Mouse (Mus musculus): ENCODE data around the gene Mtfp1. TPM values are rescaled to one million over a fixed set of nuclear protein-coding genes. Genes with fewer than 3 reads are reported as not detected.
"Not testable (repeated sequence)": the region's sequence is repeated elsewhere in the genome, so short reads cannot be mapped to it uniquely, and the experiment has no call there.

The Mtfp1 gene
- polyA plus RNA-seq (2012; ENCODE audit: insufficient read depth, low replicate concordance): 5.1 and 10.8 TPM in 2 replicates

- peaks cover 19% of the 10 kb centered on the region for H3K9me3 ChIP-seq
- H3K4me3 ChIP-seq (replicated peaks): peak within 1 kb of the TSS; percentile 94
- TF ChIP-seq GATA1 (IDR thresholded peaks at IDR 0.05; ENCODE audit: borderline replicate concordance, low read length) (no peak), FLI1 (IDR thresholded peaks at IDR 0.05; ENCODE audit: low read length) (no peak)
- peaks cover 57% of the 10 kb centered on the region for H3K4me1 ChIP-seq
- peaks cover 59% of the 10 kb centered on the region for H3K36me3 ChIP-seq (replicated peaks; ENCODE audit: low read length)
- no peaks in the 10 kb centered on the region for H3K27me3 ChIP-seq (replicated peaks)
These were observed at the start of gene Mtfp1 for GRCm38 (mm10) chr11:4095171-4096053. Gene Mtfp1 (minus strand): TSS chr11:4095445.

GRCm38 (mm10) chr11:4143281-4144062, 48.2 kb upstream of the Mtfp1 start:
- H3K27me3 ChIP-seq (replicated peaks): peaks cover 18% of the 10 kb centered on the region
- H3K4me3 ChIP-seq (replicated peaks): peak overlapping the region; percentile 11
- no peak for TF ChIP-seq FLI1 (IDR thresholded peaks at IDR 0.05; ENCODE audit: low read length)
- no peak for TF ChIP-seq GATA1 (IDR thresholded peaks at IDR 0.05; ENCODE audit: borderline replicate concordance, low read length)
- H3K9me3 ChIP-seq: no peaks in the 10 kb centered on the region
- peaks cover 63% of the 10 kb centered on the region for H3K36me3 ChIP-seq (replicated peaks; ENCODE audit: low read length)
- H3K4me1 ChIP-seq: peaks cover 33% of the 10 kb centered on the region

- peaks cover 9% of the 10 kb centered on the region for H3K27me3 ChIP-seq (replicated peaks)
- H3K4me1 ChIP-seq: peaks cover 36% of the 10 kb centered on the region
- TF ChIP-seq FLI1 (IDR thresholded peaks at IDR 0.05; ENCODE audit: low read length): no peak
- TF ChIP-seq GATA1 (IDR thresholded peaks at IDR 0.05; ENCODE audit: borderline replicate concordance, low read length): no peak
- no peak overlapping the region for H3K4me3 ChIP-seq (replicated peaks)
- H3K36me3 ChIP-seq (replicated peaks; ENCODE audit: low read length): peaks cover 74% of the 10 kb centered on the region
- no peaks in the 10 kb centered on the region for H3K9me3 ChIP-seq
These were observed 47.1 kb upstream of the Mtfp1 start for GRCm38 (mm10) chr11:4142352-4142751.

GRCm38 (mm10) chr11:4141505-4141904, 46.3 kb upstream of the Mtfp1 start:
- H3K4me3 ChIP-seq (replicated peaks): no peak overlapping the region
- H3K9me3 ChIP-seq: no peaks in the 10 kb centered on the region
- H3K27me3 ChIP-seq (replicated peaks): peaks cover 2% of the 10 kb centered on the region
- H3K4me1 ChIP-seq: peaks cover 44% of the 10 kb centered on the region
- H3K36me3 ChIP-seq (replicated peaks; ENCODE audit: low read length): peaks cover 82% of the 10 kb centered on the region
- TF ChIP-seq FLI1 (IDR thresholded peaks at IDR 0.05; ENCODE audit: low read length): no peak

GRCm38 (mm10) chr11:4138964-4139363, 43.7 kb upstream of the Mtfp1 start:
- Histone ChIP-seq H3K27me3 (replicated peaks) (no peaks in the 10 kb centered on the region), H3K36me3 (replicated peaks; ENCODE audit: low read length) (peaks cover 77% of the 10 kb centered on the region), H3K9me3 (no peaks in the 10 kb centered on the region), H3K4me3 (replicated peaks) (no peak overlapping the region), H3K4me1 (peaks cover 54% of the 10 kb centered on the region)
- TF ChIP-seq FLI1 (IDR thresholded peaks at IDR 0.05; ENCODE audit: low read length): no peak
- TF ChIP-seq GATA1 (IDR thresholded peaks at IDR 0.05; ENCODE audit: borderline replicate concordance, low read length): no peak

GRCm38 (mm10) chr11:4134986-4135935, 40.0 kb upstream of the Mtfp1 start, which contains the start of gene Rnf215:
Gene Rnf215 (plus strand): TSS chr11:4135202.
- peak within 1 kb of the TSS; percentile 99 for H3K4me3 ChIP-seq (replicated peaks)
- H3K27me3 ChIP-seq (replicated peaks): peaks cover 9% of the 10 kb centered on the region
- H3K9me3 ChIP-seq: peaks cover 9% of the 10 kb centered on the region
- no peak for TF ChIP-seq GATA1 (IDR thresholded peaks at IDR 0.05; ENCODE audit: borderline replicate concordance, low read length)
- TF ChIP-seq FLI1 (IDR thresholded peaks at IDR 0.05; ENCODE audit: low read length): no peak
- peaks cover 40% of the 10 kb centered on the region for H3K36me3 ChIP-seq (replicated peaks; ENCODE audit: low read length)
- peaks cover 38% of the 10 kb centered on the region for H3K4me1 ChIP-seq

GRCm38 (mm10) chr11:4134400-4134799, 39.2 kb upstream of the Mtfp1 start:
- TF ChIP-seq GATA1 (IDR thresholded peaks at IDR 0.05; ENCODE audit: borderline replicate concordance, low read length) (no peak), FLI1 (IDR thresholded peaks at IDR 0.05; ENCODE audit: low read length) (no peak)
- Histone ChIP-seq H3K9me3 (peaks cover 9% of the 10 kb centered on the region), H3K4me1 (peaks cover 38% of the 10 kb centered on the region), H3K4me3 (replicated peaks) (peak overlapping the region; percentile 99), H3K36me3 (replicated peaks; ENCODE audit: low read length) (peaks cover 31% of the 10 kb centered on the region), H3K27me3 (replicated peaks) (peaks cover 10% of the 10 kb centered on the region)

- TF ChIP-seq FLI1 (IDR thresholded peaks at IDR 0.05; ENCODE audit: low read length) (no peak), GATA1 (IDR thresholded peaks at IDR 0.05; ENCODE audit: borderline replicate concordance, low read length) (no peak)
- H3K4me3 ChIP-seq (replicated peaks): no peak overlapping the region
- H3K9me3 ChIP-seq: peaks cover 9% of the 10 kb centered on the region
- peaks cover 38% of the 10 kb centered on the region for H3K4me1 ChIP-seq
- H3K27me3 ChIP-seq (replicated peaks): peaks cover 10% of the 10 kb centered on the region
- peaks cover 22% of the 10 kb centered on the region for H3K36me3 ChIP-seq (replicated peaks; ENCODE audit: low read length)
These were observed 38.2 kb upstream of the Mtfp1 start for GRCm38 (mm10) chr11:4133450-4133849.

- H3K4me1 ChIP-seq; H3K4me3 ChIP-seq (replicated peaks); H3K36me3 ChIP-seq (replicated peaks; ENCODE audit: low read length); H3K27me3 ChIP-seq (replicated peaks): not testable (repeated sequence)
- H3K9me3 ChIP-seq: peaks cover 34% of the 10 kb centered on the region
These were observed 33.2 kb upstream of the Mtfp1 start for GRCm38 (mm10) chr11:4128461-4128860.
